Mouse (Mus musculus) kidney, postnatal 0 days (tissue): ENCODE data around the gene Klrb1f. TPM values are rescaled to one million over a fixed set of nuclear protein-coding genes. Genes with fewer than 3 reads are reported as not detected.
"Not testable (repeated sequence)": the region's sequence is repeated elsewhere in the genome, so short reads cannot be mapped to it uniquely, and the experiment has no call there.

Source experiments
- ATAC-seq: fragments of 200-750 bp; cut with Nextera tagmentation; replicated peaks from 2 replicates; pipeline ENCODE4 v1.8.0; 2017; ENCODE audit warnings: low read depth, moderate number of reproducible peaks, moderate TSS enrichment, moderate library complexity; ENCODE audit not compliant: low FRiP score
- DNase-seq: peaks from one replicate; pipeline ENCODE4 v3.0.0-alpha.2; 2016; ENCODE audit warnings: low spot score
- H3K27ac ChIP-seq: fragments of 300-500 bp; sonication (generic); 2 replicates; pipeline ENCODE4 v1.5.1; 2014; ENCODE audit warnings: mild to moderate bottlenecking
- H3K27me3 ChIP-seq: fragments of 300-500 bp; sonication (generic); 2 replicates; pipeline ENCODE4 v1.6.1; 2014; ENCODE audit warnings: low read length, mixed read lengths; ENCODE audit not compliant: insufficient read depth
- H3K36me3 ChIP-seq: fragments of 300-500 bp; sonication (generic); 2 replicates; pipeline ENCODE4 v1.6.1; 2014; ENCODE audit warnings: low read length, mixed read lengths; ENCODE audit not compliant: insufficient read depth
- H3K4me1 ChIP-seq: fragments of 300-500 bp; sonication (generic); replicated peaks from 2 replicates; pipeline ENCODE4 v1.6.1; 2014; ENCODE audit warnings: antibody characterized with exemption, low read length, mixed read lengths; ENCODE audit not compliant: insufficient read depth
- H3K4me2 ChIP-seq: fragments of 300-500 bp; sonication (generic); 2 replicates; pipeline ENCODE4 v1.6.1; 2014; ENCODE audit warnings: mild to moderate bottlenecking, low read length, moderate library complexity, mixed read lengths
- H3K4me3 ChIP-seq: fragments of 300-500 bp; sonication (generic); replicated peaks from 2 replicates; pipeline ENCODE4 v1.5.1; 2014; ENCODE audit warnings: low read depth, low read length
- H3K9ac ChIP-seq: fragments of 300-500 bp; sonication (generic); 2 replicates; pipeline ENCODE4 v1.6.1; 2014; ENCODE audit warnings: low read depth, low read length
- H3K9me3 ChIP-seq: fragments of 300-500 bp; sonication (generic); replicated peaks from 2 replicates; pipeline ENCODE4 v1.6.1; 2016; ENCODE audit warnings: low read length, inconsistent platforms, mixed read lengths
- CTCF ChIP-seq: IDR thresholded peaks from 2 replicates; pipeline ENCODE4 v1.5.1; 2016; ENCODE audit warnings: antibody characterized with exemption, low read depth, mild to moderate bottlenecking, moderate library complexity
- WGBS: fragments of 180-500 bp; shearing (Covaris S2); extraction: QIAGEN DNeasy Blood & Tissue Kit; methylation state at CpG from one replicate; pipeline ENCODE4 v1.1.7; 2014; 5-methylcytosine and 5-hydroxymethylcytosine counted together
- polyA plus RNA-seq: library from polyadenylated mRNA; unstranded; fragments of >200 nt; fragmentation: Nextera tagmentation; extraction: Ambion mirVana; gene quantifications from 2 replicates; pipeline ENCODE4 v1.2.1, GENCODE M21; 2015

Gene Klrb1f
- polyA plus RNA-seq, 1 experiment from 2014 or later, result 0.45 TPM

- WGBS, result 79% methylated on average over 3 of the region's 3 CpGs
- TF ChIP-seq CTCF, result no peak
- ATAC-seq (no peak), DNase-seq (no peak)
- H3K27ac ChIP-seq, result no peak overlapping the region
- no peak overlapping the region for H3K4me3 ChIP-seq
- no peaks in the 10 kb centered on the region for H3K4me1 ChIP-seq
- no peaks in the 10 kb centered on the region for H3K9me3 ChIP-seq
- no peaks in the 10 kb centered on the region for H3K27me3 ChIP-seq
- H3K36me3 ChIP-seq, result no peaks in the 10 kb centered on the region
- H3K9ac ChIP-seq, result no peak overlapping the region
- no peak overlapping the region for H3K4me2 ChIP-seq
Measured at GRCm38 (mm10) chr6:129056237-129056636, 10.5 kb downstream of the Klrb1f start.

- Histone ChIP-seq H3K27ac (no peak overlapping the region), H3K4me3 (no peak overlapping the region), H3K27me3 (no peaks in the 10 kb centered on the region), H3K9me3 (no peaks in the 10 kb centered on the region), H3K36me3 (no peaks in the 10 kb centered on the region), H3K9ac (no peak overlapping the region), H3K4me1 (no peaks in the 10 kb centered on the region), H3K4me2 (no peak overlapping the region)
- no peak for TF ChIP-seq CTCF
- no peak for ATAC-seq
- DNase-seq, result no peak
Measured at GRCm38 (mm10) chr6:129058013-129058412, 12.3 kb downstream of the Klrb1f start.

- TF ChIP-seq CTCF, result no peak
- ATAC-seq, result no peak
- Histone ChIP-seq H3K27me3 (no peaks in the 10 kb centered on the region), H3K36me3 (no peaks in the 10 kb centered on the region), H3K27ac (no peak overlapping the region), H3K4me1 (no peaks in the 10 kb centered on the region), H3K4me3 (no peak overlapping the region), H3K4me2 (no peak overlapping the region), H3K9me3 (no peaks in the 10 kb centered on the region), H3K9ac (no peak overlapping the region)
- WGBS, result 72% methylated on average over 3 of the region's 3 CpGs
- DNase-seq, result no peak
Measured at GRCm38 (mm10) chr6:129065407-129065806, 19.7 kb downstream of the Klrb1f start.

GRCm38 (mm10) chr6:129065857-129066256 is 20.2 kb downstream of the Klrb1f start:
- no peak overlapping the region for H3K27ac ChIP-seq
- H3K4me3 ChIP-seq, result no peak overlapping the region
- H3K9ac ChIP-seq, result no peak overlapping the region
- ATAC-seq (no peak), DNase-seq (no peak)
- no peak for TF ChIP-seq CTCF
- H3K27me3 ChIP-seq, result no peaks in the 10 kb centered on the region
- H3K4me2 ChIP-seq, result no peak overlapping the region
- WGBS, result 93% methylated on average over 3 of the region's 3 CpGs
- H3K4me1 ChIP-seq, result no peaks in the 10 kb centered on the region
- no peaks in the 10 kb centered on the region for H3K36me3 ChIP-seq
- no peaks in the 10 kb centered on the region for H3K9me3 ChIP-seq

- H3K9me3 ChIP-seq, result no peaks in the 10 kb centered on the region
- H3K4me3 ChIP-seq, result no peak overlapping the region
- H3K4me2 ChIP-seq, result no peak overlapping the region
- no peak overlapping the region for H3K9ac ChIP-seq
- no peaks in the 10 kb centered on the region for H3K36me3 ChIP-seq
- H3K27ac ChIP-seq, result no peak overlapping the region
- DNase-seq (no peak), ATAC-seq (no peak)
- no peaks in the 10 kb centered on the region for H3K27me3 ChIP-seq
- no peak for TF ChIP-seq CTCF
- no peaks in the 10 kb centered on the region for H3K4me1 ChIP-seq
Measured at GRCm38 (mm10) chr6:129066530-129066929, 20.8 kb downstream of the Klrb1f start.

- peak; percentile 59 for DNase-seq
- 49% methylated on average over 1 of the region's 1 CpGs for WGBS
Measured at GRCm38 (mm10) chr6:129066986-129067385, 21.3 kb downstream of the Klrb1f start.

GRCm38 (mm10) chr6:129085098-129085497 is 39.4 kb downstream of the Klrb1f start:
- Histone ChIP-seq H3K4me2 (no peak overlapping the region), H3K9ac (no peak overlapping the region), H3K27ac (no peak overlapping the region), H3K4me3 (no peak overlapping the region), H3K9me3 (no peaks in the 10 kb centered on the region), H3K36me3 (no peaks in the 10 kb centered on the region), H3K4me1 (no peaks in the 10 kb centered on the region), H3K27me3 (no peaks in the 10 kb centered on the region)
- DNase-seq, result no peak
- no peak for ATAC-seq
- 86% methylated on average over 6 of the region's 6 CpGs for WGBS
- no peak for TF ChIP-seq CTCF

More at GRCm38 (mm10) chr6:129066986-129067385, 21.3 kb downstream of the Klrb1f start:
- H3K36me3 ChIP-seq, result no peaks in the 10 kb centered on the region
- no peak overlapping the region for H3K4me2 ChIP-seq
- no peaks in the 10 kb centered on the region for H3K4me1 ChIP-seq
- ATAC-seq, result peak; percentile 33; the same call in 1 of the 2 replicates
- H3K4me3 ChIP-seq, result no peak overlapping the region
- H3K9me3 ChIP-seq, result no peaks in the 10 kb centered on the region
- no peaks in the 10 kb centered on the region for H3K27me3 ChIP-seq
- no peak overlapping the region for H3K27ac ChIP-seq
- no peak overlapping the region for H3K9ac ChIP-seq
- TF ChIP-seq CTCF, result peak; percentile 83

GRCm38 (mm10) chr6:129086031-129086430 is 40.3 kb downstream of the Klrb1f start:
- H3K9me3 ChIP-seq, H3K27me3 ChIP-seq, H3K9ac ChIP-seq, H3K4me3 ChIP-seq, H3K36me3 ChIP-seq, ATAC-seq, H3K4me2 ChIP-seq, H3K27ac ChIP-seq, DNase-seq, H3K4me1 ChIP-seq: not testable (repeated sequence)
- WGBS, result 79% methylated on average over 2 of the region's 2 CpGs
